In genomic region chr10:68908236-68908635, GRCm38 (mm10) we compare ENCODE assay signal across 8 mouse cellular contexts.
DNase-seq lines count a peak whose midpoint lies in the region; ATAC-seq and TF ChIP-seq lines count a peak whose summit lies in the region.
"Had no signal": no experiment of that assay in that cellular context is flagged by ENCODE, and none has a peak within 500 bp of the region (broad histone marks: within the 10 kb centered on the region; RNA-seq: fewer than 3 reads in every experiment).

No protein-coding gene starts in this region.

- H3K27ac ChIP-seq in spleen, adult 2 months (ENCODE audit: insufficient read depth, low read length): no peak overlapping the region
- H3K27ac ChIP-seq: heart, embryonic 15.5 days had no signal

- TF ChIP-seq POLR2A in spleen, adult 2 months (IDR thresholded peaks at IDR 0.05; ENCODE audit: low read depth, low read length): no peak

- H3K4me1 ChIP-seq in spleen, adult 2 months (ENCODE audit: control insufficient read depth, insufficient read depth, insufficient read length): no peaks in the 10 kb centered on the region
- H3K4me1 ChIP-seq: heart, embryonic 15.5 days had no signal

- DNase-seq in R1 (ENCODE audit: low read depth, low spot score): peak; percentile 74
- peak; percentile 51 for DNase-seq in layer of hippocampus, adult 9-11 months
- DNase-seq in spleen, adult 2 months (ENCODE audit: low read depth in 1 of 2, low spot score in 2 of 2): peak; percentile 39 to 41

- WGBS in spleen, adult 2 months: 8% methylated on average over 5 of the region's 5 CpGs

- no peaks in the 10 kb centered on the region for H3K36me3 ChIP-seq in spleen, adult 2 months (ENCODE audit: control insufficient read depth, insufficient read depth, low read length)
- H3K36me3 ChIP-seq: heart, embryonic 15.5 days had no signal

- no peak overlapping the region for H3K4me3 ChIP-seq in spleen, adult 2 months (ENCODE audit: extremely low read depth, insufficient read depth, insufficient read length)
- H3K4me3 ChIP-seq: heart, embryonic 15.5 days had no signal

- TF ChIP-seq CTCF in spleen, adult 2 months (IDR thresholded peaks at IDR 0.05; ENCODE audit: extremely low read depth, insufficient read depth, insufficient read length, insufficient replicate concordance): no peak

- H3K27me3 ChIP-seq in spleen, adult 2 months (ENCODE audit: control insufficient read depth, insufficient read depth, low read length): no peaks in the 10 kb centered on the region
- H3K27me3 ChIP-seq: heart, embryonic 15.5 days had no signal

- peak; percentile 54 for ATAC-seq in CD4-positive, CD25-positive, alpha-beta regulatory T cell, adult 4 months
- ATAC-seq in common myeloid progenitor, adult 5-6 weeks (replicated peaks; ENCODE audit: low read depth, poor library complexity, severe bottlenecking): 0 out of 2 replicates have a peak, but pooled peaks have one; percentile 54
- ATAC-seq in granulocyte monocyte progenitor cell, adult 5-6 weeks (replicated peaks; ENCODE audit: poor library complexity, severe bottlenecking): 0 out of 2 replicates have a peak, but pooled peaks have one; percentile 27
- 0 out of 2 replicates have a peak, but pooled peaks have one; percentile 30 for ATAC-seq in megakaryocyte, adult 5-6 weeks (ENCODE audit: poor library complexity, severe bottlenecking)
